In the genomic region with DNA sequence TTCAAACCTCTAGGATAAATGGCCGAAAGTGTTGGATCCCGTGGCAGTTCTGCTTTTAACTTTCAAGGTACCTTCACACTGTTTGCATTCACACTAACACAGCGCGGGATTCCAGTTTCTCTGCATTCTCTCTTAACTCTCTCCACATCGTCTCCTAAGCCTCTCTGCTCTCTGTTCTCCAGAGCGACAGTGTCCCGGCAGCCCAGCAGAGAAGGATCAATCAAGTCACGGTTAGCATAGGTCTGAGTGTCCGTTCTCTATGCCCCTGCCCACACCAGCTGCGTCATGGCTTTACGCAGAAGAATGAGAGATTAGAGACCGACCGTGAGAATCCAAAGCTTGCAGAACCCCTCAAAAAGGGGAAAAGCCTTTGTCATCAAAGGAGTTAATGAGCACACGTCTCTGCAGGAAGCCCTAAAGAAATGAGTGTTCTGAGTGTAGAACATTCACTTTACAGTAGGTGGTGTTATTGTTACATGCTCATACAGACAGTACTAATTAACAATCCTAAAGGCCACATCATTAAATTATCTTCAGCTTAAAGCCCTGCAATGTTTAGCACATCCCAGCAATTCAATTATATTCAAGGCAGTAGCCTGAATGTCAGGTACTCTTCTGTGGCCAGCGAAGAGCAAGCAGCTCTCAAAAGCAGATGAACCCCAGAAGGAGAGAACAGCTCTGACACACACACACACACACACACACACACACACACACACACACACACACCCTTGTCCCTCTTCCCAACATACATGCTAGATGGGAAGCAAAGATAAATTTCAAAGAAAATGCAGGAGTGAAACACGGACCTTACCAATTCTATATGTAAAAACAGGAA, we compare ENCODE assay signal across 9 mouse cellular contexts.
DNase-seq lines count a peak whose midpoint lies in the region; ATAC-seq lines count a peak whose summit lies in the region.
"Had no signal": no experiment of that assay in that cellular context is flagged by ENCODE, and none has a peak within 500 bp of the region (broad histone marks: within the 10 kb centered on the region; RNA-seq: fewer than 3 reads in every experiment).

No protein-coding gene starts in this region.

- no peak for DNase-seq in heart, adult 8-10 months (ENCODE audit: low spot score)
- peak; percentile 76 for DNase-seq in Muller cell, postnatal 12 days (ENCODE audit: inconsistent ontology term)
- no peak for DNase-seq in thymus, adult 18-20 months
- DNase-seq in liver, result no peak
- no peak for DNase-seq in adrenal gland, postnatal 4 days (ENCODE audit: low spot score in 2 of 2)

- H3K4me1 ChIP-seq in heart, embryonic 13.5 days, result peaks cover 12% of the 10 kb centered on the region
- peaks cover 15% of the 10 kb centered on the region for H3K4me1 ChIP-seq in forebrain, embryonic 16.5 days (replicated peaks; ENCODE audit: control insufficient read depth, insufficient read depth, low read length)
- H3K4me1 ChIP-seq in midbrain, embryonic 12.5 days, result peaks cover 30% of the 10 kb centered on the region

- peak overlapping the region; percentile 46 for H3K4me2 ChIP-seq in heart, embryonic 13.5 days
- H3K4me2 ChIP-seq in forebrain, embryonic 16.5 days (ENCODE audit: low read length), result peak overlapping the region; percentile 47
- H3K4me2 ChIP-seq in midbrain, embryonic 12.5 days (replicated peaks), result peak overlapping the region; percentile 42

- H3K36me3 ChIP-seq in heart, embryonic 13.5 days, result no peaks in the 10 kb centered on the region
- no peaks in the 10 kb centered on the region for H3K36me3 ChIP-seq in forebrain, embryonic 16.5 days (ENCODE audit: control insufficient read depth, insufficient read depth)
- no peaks in the 10 kb centered on the region for H3K36me3 ChIP-seq in midbrain, embryonic 12.5 days

- 47% methylated on average over 16 of the region's 16 CpGs for WGBS in heart, embryonic 13.5 days
- 11% methylated on average over 16 of the region's 16 CpGs for WGBS in forebrain, embryonic 16.5 days
- WGBS in midbrain, embryonic 12.5 days, result 24% methylated on average over 16 of the region's 16 CpGs

- no peak overlapping the region for H3K4me3 ChIP-seq in heart, embryonic 13.5 days
- peak overlapping the region; percentile 30 for H3K4me3 ChIP-seq in forebrain, embryonic 16.5 days (replicated peaks; ENCODE audit: low read length)
- H3K4me3 ChIP-seq in midbrain, embryonic 12.5 days, result 0 out of 2 replicates have a peak overlapping the region, but pooled peaks have one; percentile 10

- peak overlapping the region; percentile 28; the same call in 1 of the 2 replicates for H3K9ac ChIP-seq in heart, embryonic 13.5 days
- peak overlapping the region; percentile 44 for H3K9ac ChIP-seq in forebrain, embryonic 16.5 days (replicated peaks; ENCODE audit: low read depth, low read length)
- H3K9ac ChIP-seq in midbrain, embryonic 12.5 days (replicated peaks), result no peak overlapping the region

- no peaks in the 10 kb centered on the region for H3K27me3 ChIP-seq in heart, embryonic 13.5 days (replicated peaks)
- H3K27me3 ChIP-seq in forebrain, embryonic 16.5 days (replicated peaks; ENCODE audit: control insufficient read depth, insufficient read depth, low read length), result no peaks in the 10 kb centered on the region
- H3K27me3 ChIP-seq in midbrain, embryonic 12.5 days, result peaks cover 11% of the 10 kb centered on the region; the same call in 1 of the 2 replicates
- H3K27me3 ChIP-seq: CH12.LX had no signal

- no peak overlapping the region for H3K27ac ChIP-seq in heart, embryonic 13.5 days (replicated peaks)
- H3K27ac ChIP-seq in forebrain, embryonic 16.5 days (ENCODE audit: low read length), result no peak overlapping the region
- H3K27ac ChIP-seq in midbrain, embryonic 12.5 days (replicated peaks), result no peak overlapping the region

- no peak for ATAC-seq in heart, embryonic 13.5 days (ENCODE audit: extremely low read depth, insufficient number of reproducible peaks, low FRiP score, low TSS enrichment)
- peak; percentile 90 for ATAC-seq in forebrain, embryonic 16.5 days
- peak; percentile 74 for ATAC-seq in midbrain, embryonic 12.5 days (ENCODE audit: low FRiP score, low read depth)

- H3K9me3 ChIP-seq in heart, embryonic 13.5 days, result no peaks in the 10 kb centered on the region
- H3K9me3 ChIP-seq in forebrain, embryonic 16.5 days (ENCODE audit: control insufficient read depth, low read length), result no peaks in the 10 kb centered on the region
- no peaks in the 10 kb centered on the region for H3K9me3 ChIP-seq in midbrain, embryonic 12.5 days
